Mouse (Mus musculus) gastrocnemius, postnatal 4 days (tissue): ENCODE data around the gene Piwil1. TPM values are rescaled to one million over a fixed set of nuclear protein-coding genes. Genes with fewer than 3 reads are reported as not detected.

Experiments used
- total RNA-seq, 2 experiments: library from RNA; stranded (reverse); gene quantifications; 2 replicates each; pipeline ENCODE4 v1.2.3; 2021

Gene Piwil1
- total RNA-seq, 2 experiments from 2014 or later, result 0.05 to 0.12 TPM

Other genes with a start within 250 kb of the Piwil1 start
- gene Fzd10, start 101.7 kb upstream of the Piwil1 start, total RNA-seq, result 10 to 100 TPM; 16.5 to 21.5 TPM